Mouse (Mus musculus) layer of hippocampus, postnatal 10 days (tissue): ENCODE results near the gene Igsf3. TPM values are rescaled to one million over a fixed set of nuclear protein-coding genes. Genes with fewer than 3 reads are reported as not detected.

Experiments used
- DNase-seq, 2 experiments: peaks; one replicate each; pipeline ENCODE4 v3.0.0; 2021; ENCODE audit warnings: low spot score in 2 of 2
- total RNA-seq, 2 experiments: library from RNA; stranded (reverse); gene quantifications; 2 replicates each; pipeline ENCODE4 v1.2.3; 2021

Igsf3 gene
- total RNA-seq, 2 experiments from 2014 or later = 57.3 to 57.7 TPM

- no peak for DNase-seq
Observed at GRCm38 (mm10) chr3:101500393-101501051, 123.6 kb downstream of the Igsf3 start.

- no peak for DNase-seq
Observed at GRCm38 (mm10) chr3:101501611-101502010, 124.7 kb downstream of the Igsf3 start.

DNA sequence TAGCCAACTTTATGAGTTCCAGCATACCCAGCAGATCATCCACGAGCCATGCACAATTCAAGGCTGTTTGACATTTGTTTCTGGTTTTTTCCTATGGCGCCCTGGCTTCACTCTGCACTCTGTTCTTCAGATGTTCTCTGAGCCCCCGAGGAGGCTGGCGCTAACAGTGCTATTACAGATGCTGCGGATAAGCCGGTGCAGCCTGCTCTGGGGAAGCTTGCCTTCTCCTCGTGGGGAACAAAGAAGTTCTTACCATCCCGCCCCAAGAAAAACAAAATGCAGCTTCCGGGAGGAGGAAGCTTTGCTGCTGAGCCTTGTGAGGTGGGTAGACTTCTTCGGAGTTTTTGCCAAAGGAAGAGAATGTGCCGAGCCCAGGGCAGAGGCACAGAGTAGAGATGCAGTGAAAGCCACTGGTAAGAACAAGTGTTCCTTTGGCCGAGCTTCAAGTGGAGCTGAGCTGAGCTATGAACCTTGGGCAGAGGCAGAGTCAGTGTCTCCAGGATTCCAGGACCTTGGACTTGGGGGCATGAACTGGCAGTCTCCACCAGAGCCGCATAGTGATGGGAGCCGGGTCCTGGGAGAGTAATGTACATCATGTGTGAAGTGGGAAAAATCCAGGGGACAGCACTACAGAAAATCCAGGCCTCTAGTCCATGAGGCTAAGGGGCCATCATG is 125.3 kb downstream of the Igsf3 start:
- DNase-seq = no peak

GRCm38 (mm10) chr3:101506179-101506578 is 129.3 kb downstream of the Igsf3 start:
- DNase-seq = peak; percentile 88 to 92

DNA sequence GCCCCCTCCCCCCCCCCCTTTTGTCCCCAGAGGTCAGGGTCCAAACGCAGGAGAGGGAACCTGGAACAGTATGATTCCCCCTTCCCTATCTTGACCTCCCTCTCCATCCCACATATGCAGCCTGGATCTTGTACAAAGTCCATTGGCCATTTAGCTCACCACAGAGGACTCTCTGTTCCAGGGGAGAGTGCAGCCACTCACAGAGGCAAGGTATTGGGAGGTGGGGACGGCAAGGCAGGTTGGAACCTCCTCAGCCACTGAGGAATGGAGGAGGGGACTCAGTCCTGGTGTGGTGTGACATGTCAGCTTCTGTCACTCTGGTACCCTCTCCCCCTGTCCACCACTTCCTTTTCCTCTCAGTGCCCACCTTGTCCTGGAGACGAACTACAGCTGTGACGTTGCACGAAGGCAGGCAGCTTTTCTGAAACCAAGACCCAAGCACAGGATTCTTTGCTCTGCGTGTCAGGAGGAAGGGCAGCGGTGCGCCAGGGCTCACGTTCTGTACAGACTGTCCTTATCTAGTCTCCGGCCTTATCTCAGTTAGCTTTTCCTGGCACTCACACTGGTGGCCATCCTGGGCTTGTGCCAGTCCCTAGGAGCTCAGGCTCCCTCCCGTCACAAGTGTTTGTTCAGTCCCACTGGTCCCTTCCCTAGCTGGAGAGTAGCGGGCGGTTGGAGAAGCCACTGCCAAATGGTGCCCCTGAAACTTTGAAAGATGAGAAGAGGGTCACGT is 130.3 kb downstream of the Igsf3 start:
- DNase-seq = no peak

GRCm38 (mm10) chr3:101507766-101508165 is 130.9 kb downstream of the Igsf3 start:
- DNase-seq = no peak

DNA sequence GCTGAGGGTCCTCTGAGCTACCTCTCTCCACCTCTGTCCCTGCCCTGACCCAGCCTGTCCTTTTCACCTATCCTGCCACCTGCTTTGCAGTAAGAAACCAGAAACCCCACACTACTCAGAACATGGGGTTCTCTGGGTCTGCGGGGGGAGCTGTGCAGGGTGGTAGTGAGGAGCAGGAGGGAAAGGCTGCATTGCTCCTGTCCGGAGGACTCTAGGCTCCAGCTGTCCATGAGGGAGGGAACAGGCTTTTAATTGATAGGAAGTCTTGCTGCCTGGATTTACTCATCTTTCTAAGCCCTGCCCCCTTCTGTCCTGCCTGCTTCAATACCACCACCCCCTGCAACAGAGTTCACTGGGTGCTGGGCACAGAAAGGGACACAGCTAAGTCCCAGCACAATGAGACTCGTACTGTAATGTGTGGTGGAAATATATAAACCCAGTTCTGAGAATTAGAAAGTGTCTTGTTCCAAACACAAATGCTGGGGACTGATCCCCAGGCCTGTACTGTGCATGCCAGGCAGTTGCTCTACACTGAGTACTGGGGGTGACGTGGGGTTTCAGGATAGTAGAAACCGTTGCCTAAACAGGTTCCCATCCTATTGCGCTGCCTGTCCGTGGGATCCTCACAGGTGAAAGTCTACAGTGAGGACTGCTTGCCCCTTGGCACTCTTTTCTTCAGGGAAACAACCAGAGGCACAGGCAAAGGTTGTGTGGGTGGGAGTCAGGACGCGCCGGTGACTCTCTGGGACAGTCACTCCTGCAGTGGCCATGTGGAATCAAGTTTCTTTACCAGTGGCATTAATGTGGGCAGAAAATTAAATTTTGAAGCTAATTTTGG is 133.0 kb downstream of the Igsf3 start:
- DNase-seq = no peak

DNA sequence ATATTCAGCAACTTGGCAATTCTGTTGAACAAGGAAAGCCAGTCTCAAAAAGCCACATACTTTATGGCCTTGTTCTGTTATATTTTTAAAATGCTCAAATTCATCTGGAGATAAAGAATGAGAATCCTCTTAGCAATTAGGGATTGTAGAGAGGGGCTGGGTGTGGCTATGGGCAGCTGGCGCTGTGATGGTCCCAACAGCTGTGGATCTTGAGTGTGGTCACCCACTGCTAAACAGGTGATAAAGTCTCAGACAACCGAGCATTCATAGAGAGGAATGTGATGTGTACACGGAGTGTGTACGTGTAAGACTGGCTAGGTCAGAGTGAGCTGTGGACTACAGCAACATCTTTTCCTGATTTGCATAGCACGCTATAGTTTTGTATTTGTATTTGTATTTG is 133.7 kb downstream of the Igsf3 start:
- DNase-seq = no peak

Other genes with a start within 250 kb of the Igsf3 start
- not detected for gene Cd2, start 89.1 kb upstream of the Igsf3 start, total RNA-seq
- gene Atp1a1, start 227.6 kb downstream of the Igsf3 start, total RNA-seq = 100 to 1,000 TPM; 367 to 390 TPM